Mouse (Mus musculus): ENCODE results near the gene Olfr70. TPM values are rescaled to one million over a fixed set of nuclear protein-coding genes. Genes with fewer than 3 reads are reported as not detected.

The Olfr70 gene
- polyA plus RNA-seq, 1 experiment from 2014 or later: not detected

DNA sequence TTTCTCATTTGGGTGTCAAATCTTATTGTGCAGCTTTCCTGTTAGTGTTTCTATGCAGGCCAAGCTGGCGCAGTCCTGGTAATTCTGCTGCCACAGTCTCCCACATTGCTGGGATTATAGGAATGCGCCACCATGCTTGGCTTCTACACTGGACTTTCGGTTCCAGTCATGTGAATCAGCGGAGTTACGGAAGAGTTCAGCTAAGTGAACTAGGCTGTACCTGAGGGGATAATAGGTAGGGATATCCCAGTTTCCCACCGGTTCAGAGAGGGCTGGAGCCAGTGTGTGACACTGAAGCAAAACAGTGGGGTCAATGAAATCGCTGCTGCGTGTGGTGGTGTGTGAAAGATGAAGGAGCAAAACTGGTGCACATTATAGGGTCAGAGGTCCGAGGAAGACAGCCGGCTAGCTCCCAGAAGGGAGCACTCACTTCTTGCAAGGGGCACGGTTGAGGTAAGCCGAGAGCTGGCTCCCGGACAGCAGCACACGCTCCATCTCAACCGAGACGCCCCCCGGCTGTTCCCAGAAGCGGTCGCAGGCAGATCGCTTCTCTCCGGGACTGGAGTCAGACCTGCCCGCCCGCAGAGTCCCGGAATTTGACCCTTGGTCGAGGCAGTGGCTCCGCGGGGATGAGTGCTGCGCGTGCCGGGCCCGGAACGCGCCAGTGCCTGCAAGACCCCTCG lies 44.8 kb downstream of the Olfr70 start:
- peak overlapping the region; percentile 76 for H3K9ac ChIP-seq (ENCODE audit: low read length)
- H3K4me2 ChIP-seq (ENCODE audit: low read length): peak overlapping the region; percentile 85
- peak overlapping the region; percentile 88 for H3K27ac ChIP-seq (ENCODE audit: low read depth)
- DNase-seq (ENCODE audit: low spot score): no peak
- peak overlapping the region; percentile 83 for H3K4me3 ChIP-seq (ENCODE audit: low read depth, low read length)
- no peaks in the 10 kb centered on the region for H3K9me3 ChIP-seq (ENCODE audit: control insufficient read depth, low read length)
- ATAC-seq (replicated peaks; ENCODE audit: low FRiP score, low TSS enrichment, low read depth): peak; percentile 34
- WGBS: 6% methylated on average over 33 of the region's 34 CpGs
- H3K36me3 ChIP-seq (ENCODE audit: control insufficient read depth, insufficient read depth, low read length): no peaks in the 10 kb centered on the region
- H3K4me1 ChIP-seq (replicated peaks; ENCODE audit: control insufficient read depth, insufficient read depth, low read length): peaks cover 7% of the 10 kb centered on the region
- H3K27me3 ChIP-seq (replicated peaks; ENCODE audit: control insufficient read depth, insufficient read depth, low read length): no peaks in the 10 kb centered on the region

GRCm38 (mm10) chr4:43653161-43654015 lies 47.2 kb downstream of the Olfr70 start, which contains the start of gene Spag8:
Gene Spag8, minus strand, starts transcription at chr4:43653594.
- 0 out of 2 replicates have a peak, but pooled peaks cover 4% of the 10 kb centered on the region for H3K36me3 ChIP-seq (ENCODE audit: control insufficient read depth, insufficient read depth, low read length)
- peaks cover 7% of the 10 kb centered on the region for H3K4me1 ChIP-seq (replicated peaks; ENCODE audit: control insufficient read depth, insufficient read depth, low read length)
- ATAC-seq (replicated peaks; ENCODE audit: low FRiP score, low TSS enrichment, low read depth): no peak
- H3K27me3 ChIP-seq (replicated peaks; ENCODE audit: control insufficient read depth, insufficient read depth, low read length): no peaks in the 10 kb centered on the region
- H3K9ac ChIP-seq (ENCODE audit: low read length): no peak within 1 kb of the TSS
- peak within 1 kb of the TSS; percentile 22 for H3K4me3 ChIP-seq (ENCODE audit: low read depth, low read length)
- 20% methylated on average over 24 of the region's 24 CpGs for WGBS
- no peak within 1 kb of the TSS for H3K27ac ChIP-seq (ENCODE audit: low read depth)
- H3K4me2 ChIP-seq (ENCODE audit: low read length): peak within 1 kb of the TSS; percentile 45
- H3K9me3 ChIP-seq (ENCODE audit: control insufficient read depth, low read length): peaks cover 7% of the 10 kb centered on the region
- DNase-seq (ENCODE audit: low spot score): peak; percentile 69

GRCm38 (mm10) chr4:43652726-43653125 lies 47.9 kb downstream of the Olfr70 start:
- Histone ChIP-seq H3K4me2 (ENCODE audit: low read length) (no peak overlapping the region), H3K27me3 (replicated peaks; ENCODE audit: control insufficient read depth, insufficient read depth, low read length) (no peaks in the 10 kb centered on the region)
- 87% methylated on average over 4 of the region's 4 CpGs for WGBS

DNA sequence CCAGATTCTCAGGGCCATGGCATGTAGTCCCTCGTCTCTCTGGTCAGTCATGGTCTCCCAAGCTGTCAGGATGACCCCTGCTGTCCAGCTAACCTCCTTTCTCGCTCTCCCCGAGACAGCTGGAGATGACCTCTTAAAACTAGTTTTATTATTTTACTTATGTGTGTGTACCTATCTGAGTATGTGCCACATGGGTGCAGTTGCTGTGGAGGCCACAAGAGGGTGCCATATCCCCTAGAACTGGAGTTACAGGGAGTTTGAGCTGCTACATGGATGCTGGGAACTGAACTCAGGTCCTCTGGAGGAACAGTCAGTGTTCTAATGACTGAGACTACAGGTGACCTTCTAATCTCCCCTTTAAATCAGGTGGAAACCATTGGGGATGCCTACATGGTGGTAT lies 50.8 kb downstream of the Olfr70 start:
- DNase-seq (ENCODE audit: low spot score) (no peak), ATAC-seq (replicated peaks; ENCODE audit: low FRiP score, low TSS enrichment, low read depth) (no peak)
- no peaks in the 10 kb centered on the region; the same call in 1 of the 2 replicates for H3K4me1 ChIP-seq (replicated peaks; ENCODE audit: control insufficient read depth, insufficient read depth, low read length)
- no peaks in the 10 kb centered on the region for H3K27me3 ChIP-seq (replicated peaks; ENCODE audit: control insufficient read depth, insufficient read depth, low read length)
- H3K9ac ChIP-seq (ENCODE audit: low read length): no peak overlapping the region
- H3K9me3 ChIP-seq (ENCODE audit: control insufficient read depth, low read length): peaks cover 7% of the 10 kb centered on the region
- 0 out of 2 replicates have a peak, but pooled peaks cover 12% of the 10 kb centered on the region for H3K36me3 ChIP-seq (ENCODE audit: control insufficient read depth, insufficient read depth, low read length)
- no peak overlapping the region for H3K4me2 ChIP-seq (ENCODE audit: low read length)
- H3K27ac ChIP-seq (ENCODE audit: low read depth): no peak overlapping the region
- 95% methylated on average over 3 of the region's 3 CpGs for WGBS
- H3K4me3 ChIP-seq (ENCODE audit: low read depth, low read length): no peak overlapping the region

More at GRCm38 (mm10) chr4:43652726-43653125, 47.9 kb downstream of the Olfr70 start:
- DNase-seq (ENCODE audit: low spot score): no peak
- Histone ChIP-seq H3K36me3 (ENCODE audit: control insufficient read depth, insufficient read depth, low read length) (0 out of 2 replicates have a peak, but pooled peaks cover 5% of the 10 kb centered on the region), H3K9ac (ENCODE audit: low read length) (no peak overlapping the region), H3K4me1 (replicated peaks; ENCODE audit: control insufficient read depth, insufficient read depth, low read length) (peaks cover 7% of the 10 kb centered on the region), H3K4me3 (ENCODE audit: low read depth, low read length) (no peak overlapping the region), H3K27ac (ENCODE audit: low read depth) (no peak overlapping the region), H3K9me3 (ENCODE audit: control insufficient read depth, low read length) (peaks cover 7% of the 10 kb centered on the region)
- no peak for ATAC-seq (replicated peaks; ENCODE audit: low FRiP score, low TSS enrichment, low read depth)

Other genes starting within 250 kb of the Olfr70 start
- gene Cd72, start 246.2 kb downstream of the Olfr70 start, polyA plus RNA-seq (2014; fragmentation: Nextera tagmentation; extraction: Ambion mirVana): 4.2 and 4.8 TPM in 2 replicates
- not detected in 2 replicates for gene Sit1, start 217.1 kb downstream of the Olfr70 start, polyA plus RNA-seq (2014; fragmentation: Nextera tagmentation; extraction: Ambion mirVana)
- gene Ccdc107, start 207.9 kb downstream of the Olfr70 start, polyA plus RNA-seq (2014; fragmentation: Nextera tagmentation; extraction: Ambion mirVana): 109 and 128 TPM in 2 replicates
- gene Arhgef39, start 201.1 kb downstream of the Olfr70 start, polyA plus RNA-seq (2014; fragmentation: Nextera tagmentation; extraction: Ambion mirVana): 42.5 and 47.6 TPM in 2 replicates
- 4.0 and 9.4 TPM in 2 replicates for gene Car9, start 193.8 kb downstream of the Olfr70 start, polyA plus RNA-seq (2014; fragmentation: Nextera tagmentation; extraction: Ambion mirVana)
- gene Tpm2, start 177.0 kb downstream of the Olfr70 start, polyA plus RNA-seq (2014; fragmentation: Nextera tagmentation; extraction: Ambion mirVana): 516 and 574 TPM in 2 replicates
- 64.8 and 68.6 TPM in 2 replicates for gene Creb3, start 138.5 kb downstream of the Olfr70 start, polyA plus RNA-seq (2014; fragmentation: Nextera tagmentation; extraction: Ambion mirVana)
- 66.0 and 69.8 TPM in 2 replicates for gene Tln1, start 138.1 kb downstream of the Olfr70 start, polyA plus RNA-seq (2014; fragmentation: Nextera tagmentation; extraction: Ambion mirVana)
- gene Rgp1, start 122.1 kb downstream of the Olfr70 start, polyA plus RNA-seq (2014; fragmentation: Nextera tagmentation; extraction: Ambion mirVana): 25.4 and 29.7 TPM in 2 replicates
- 13.2 and 15.5 TPM in 2 replicates for gene Gba2, start 121.9 kb downstream of the Olfr70 start, polyA plus RNA-seq (2014; fragmentation: Nextera tagmentation; extraction: Ambion mirVana)
- gene Msmp, start 116.3 kb downstream of the Olfr70 start, polyA plus RNA-seq (2014; fragmentation: Nextera tagmentation; extraction: Ambion mirVana): 0.49 and 1.3 TPM in 2 replicates
- gene Npr2, start 68.9 kb downstream of the Olfr70 start, polyA plus RNA-seq (2014; fragmentation: Nextera tagmentation; extraction: Ambion mirVana): 11.1 and 12.1 TPM in 2 replicates
- gene Spag8, start 47.2 kb downstream of the Olfr70 start, polyA plus RNA-seq (2014; fragmentation: Nextera tagmentation; extraction: Ambion mirVana): 0.74 and 1.2 TPM in 2 replicates
- 113 and 115 TPM in 2 replicates for gene Hint2, start 44.3 kb downstream of the Olfr70 start, polyA plus RNA-seq (2014; fragmentation: Nextera tagmentation; extraction: Ambion mirVana)
- 4.2 TPM in 2 replicates for gene Tmem8b, start 31.8 kb downstream of the Olfr70 start, polyA plus RNA-seq (2014; fragmentation: Nextera tagmentation; extraction: Ambion mirVana)
- 2.9 and 3.9 TPM in 2 replicates for gene Fam221b, start 31.7 kb downstream of the Olfr70 start, polyA plus RNA-seq (2014; fragmentation: Nextera tagmentation; extraction: Ambion mirVana)
- not detected in 2 replicates for gene Olfr71, start 9.4 kb upstream of the Olfr70 start, polyA plus RNA-seq (2014; fragmentation: Nextera tagmentation; extraction: Ambion mirVana)
- 0.61 and 0.85 TPM in 2 replicates for gene Hrct1, start 26.4 kb upstream of the Olfr70 start, polyA plus RNA-seq (2014; fragmentation: Nextera tagmentation; extraction: Ambion mirVana)
- gene Spaar, start 29.2 kb upstream of the Olfr70 start, polyA plus RNA-seq (2014; fragmentation: Nextera tagmentation; extraction: Ambion mirVana): 0.04 TPM in 1 of 2 replicates, not detected in the other
- gene Olfr159, start 70.2 kb upstream of the Olfr70 start, polyA plus RNA-seq (2014; fragmentation: Nextera tagmentation; extraction: Ambion mirVana): not detected in 2 replicates
- not detected in 2 replicates for gene Olfr156, start 123.1 kb upstream of the Olfr70 start, polyA plus RNA-seq (2014; fragmentation: Nextera tagmentation; extraction: Ambion mirVana)
- gene Olfr157, start 139.4 kb upstream of the Olfr70 start, polyA plus RNA-seq (2014; fragmentation: Nextera tagmentation; extraction: Ambion mirVana): not detected in 2 replicates
- not detected in 2 replicates for gene Olfr155, start 150.8 kb upstream of the Olfr70 start, polyA plus RNA-seq (2014; fragmentation: Nextera tagmentation; extraction: Ambion mirVana)
- 27.6 and 30.8 TPM in 2 replicates for gene Reck, start 174.7 kb upstream of the Olfr70 start, polyA plus RNA-seq (2014; fragmentation: Nextera tagmentation; extraction: Ambion mirVana)